27 mouse cellular contexts compared by ENCODE assay signal in the genomic region with DNA sequence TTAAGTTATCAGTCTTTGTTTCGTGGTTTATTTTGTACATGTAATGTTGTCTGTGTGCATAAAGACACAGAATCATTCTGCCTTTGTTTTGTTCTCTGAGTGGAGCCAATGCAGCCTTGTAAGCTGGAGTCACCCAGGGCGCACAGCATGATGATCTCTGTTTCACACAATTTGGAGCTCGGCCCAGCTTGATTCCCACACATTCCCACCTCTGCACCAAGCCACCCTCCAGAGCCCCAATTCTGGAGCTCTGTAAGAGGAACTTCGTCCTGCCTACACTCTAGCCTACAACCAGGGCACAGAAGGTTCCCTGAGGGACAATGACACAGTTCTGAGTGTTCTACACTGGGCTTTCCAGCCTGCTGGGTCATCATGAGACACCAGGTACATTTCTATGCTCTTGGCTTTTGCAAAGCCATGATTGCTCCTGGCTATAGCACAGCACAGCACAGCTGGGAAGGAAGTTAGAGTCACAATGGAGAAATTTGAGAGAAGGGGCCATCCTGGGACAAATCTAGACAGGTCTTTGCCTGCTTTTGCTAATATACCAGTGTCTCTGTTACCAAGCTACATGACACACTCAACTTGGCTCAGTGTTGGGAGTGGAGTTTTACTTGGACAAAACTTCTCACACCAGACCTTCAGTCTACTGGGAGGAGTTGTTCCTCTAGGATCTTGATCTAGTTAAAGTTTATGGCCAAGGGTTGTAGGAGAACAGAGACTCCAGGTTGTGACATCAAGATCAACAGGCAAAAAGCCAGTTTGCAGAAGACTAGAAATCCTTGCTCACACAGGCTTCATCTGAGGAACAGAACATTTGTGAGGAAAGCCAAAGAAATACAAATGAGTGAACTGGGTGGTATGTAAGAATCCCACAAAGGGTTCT.
A peak's percentile ranks its signal among the peaks of the same experiment; 100 is the strongest.
DNase-seq lines count a peak whose midpoint lies in the region; ATAC-seq and TF ChIP-seq lines count a peak whose summit lies in the region.
"Had no signal": no experiment of that assay in that cellular context is flagged by ENCODE, and none has a peak within 500 bp of the region (broad histone marks: within the 10 kb centered on the region; RNA-seq: fewer than 3 reads in every experiment).

No protein-coding gene starts in this region.

- 78% methylated on average over 4 of the region's 4 CpGs for WGBS in liver, postnatal 0 days (ENCODE audit: insufficient replicate concordance)

- peak overlapping the region; percentile 54 for H3K27ac ChIP-seq in gastrocnemius, adult 2 months
- H3K27ac ChIP-seq in layer of hippocampus, adult 2 months, result peak overlapping the region; percentile 54; the same call in 1 of the 2 replicates
- H3K27ac ChIP-seq in liver, postnatal 0 days (ENCODE audit: low read depth), result no peak overlapping the region
- H3K27ac ChIP-seq: embryonic facial prominence, embryonic 12.5 days; forebrain, embryonic 12.5 days; heart, adult 2 months; heart, embryonic 15.5 days; hindbrain, embryonic 15.5 days; kidney, postnatal 0 days; limb, embryonic 12.5 days; midbrain, embryonic 13.5 days; stomach, embryonic 15.5 days had no signal

- no peak overlapping the region for H3K4me2 ChIP-seq in liver, postnatal 0 days (ENCODE audit: low read depth, low read length)
- H3K4me2 ChIP-seq: embryonic facial prominence, embryonic 12.5 days; forebrain, embryonic 12.5 days; heart, embryonic 15.5 days; hindbrain, embryonic 15.5 days; limb, embryonic 12.5 days; liver, embryonic 11.5 days; midbrain, embryonic 13.5 days; stomach, embryonic 15.5 days had no signal

- intact Hi-C loops in gastrocnemius, adult 2 months (cut with DNase I), result no loop called here

- ATAC-seq in liver, postnatal 0 days, result no peak
- ATAC-seq: midbrain, embryonic 13.5 days had no signal

- H3K36me3 ChIP-seq in liver, postnatal 0 days (replicated peaks; ENCODE audit: insufficient read depth, low read length), result no peaks in the 10 kb centered on the region
- H3K36me3 ChIP-seq: embryonic facial prominence, embryonic 12.5 days; forebrain, embryonic 12.5 days; heart, embryonic 15.5 days; hindbrain, embryonic 15.5 days; limb, embryonic 12.5 days; midbrain, embryonic 13.5 days; stomach, embryonic 15.5 days had no signal

- H3K4me3 ChIP-seq in gastrocnemius, adult 2 months, result no peak overlapping the region
- H3K4me3 ChIP-seq in layer of hippocampus, adult 2 months, result no peak overlapping the region
- H3K4me3 ChIP-seq in liver, postnatal 0 days (ENCODE audit: low read depth, low read length), result no peak overlapping the region
- H3K4me3 ChIP-seq: embryonic facial prominence, embryonic 12.5 days; forebrain, embryonic 12.5 days; heart, adult 2 months; heart, embryonic 15.5 days; hindbrain, embryonic 15.5 days; limb, embryonic 12.5 days; midbrain, embryonic 13.5 days; stomach, embryonic 15.5 days had no signal

- H3K4me1 ChIP-seq in liver, postnatal 0 days (ENCODE audit: insufficient read depth), result no peaks in the 10 kb centered on the region; the same call in 1 of the 2 replicates
- H3K4me1 ChIP-seq: hindbrain, embryonic 15.5 days; midbrain, embryonic 13.5 days had no signal

- no peak for TF ChIP-seq CTCF in gastrocnemius, adult 2 months (IDR thresholded peaks at IDR 0.05)
- TF ChIP-seq CTCF in layer of hippocampus, adult 2 months (conservative IDR thresholded peaks at IDR 0.05), result no peak
- no peak for TF ChIP-seq CTCF in liver, postnatal 0 days (IDR thresholded peaks at IDR 0.05; ENCODE audit: low read depth)

- H3K9me3 ChIP-seq in liver, postnatal 0 days (ENCODE audit: low read length), result no peaks in the 10 kb centered on the region
- H3K9me3 ChIP-seq: forebrain, embryonic 12.5 days; heart, embryonic 15.5 days; hindbrain, embryonic 15.5 days; limb, embryonic 12.5 days; midbrain, embryonic 13.5 days; stomach, embryonic 15.5 days had no signal

- DNase-seq in gastrocnemius, adult 2 months, result no peak
- DNase-seq in gastrocnemius, postnatal 4 days (ENCODE audit: low spot score in 2 of 2), result no peak
- DNase-seq in layer of hippocampus, adult 2 months (ENCODE audit: low spot score in 2 of 2), result peak in 1 of 2 experiments; percentile 39
- DNase-seq in layer of hippocampus, postnatal 25 days (ENCODE audit: extremely low spot score in 1 of 2, low spot score in 1 of 2), result no peak
- DNase-seq in adipocyte (ENCODE audit: low spot score), result peak; percentile 83
- DNase-seq in fat pad, adult 2 months (ENCODE audit: extremely low read depth, low read depth, low spot score), result peak; percentile 97
- no peak for DNase-seq in ovary, postnatal 36 days (ENCODE audit: low spot score)
- no peak for DNase-seq in liver, postnatal 0 days
- DNase-seq: cerebellum, adult 18-20 months; cerebellum, postnatal 14 days; heart, adult 2 months; heart, postnatal 4 days; kidney, adult 2 months; lung, adult 18-20 months; lung, postnatal 14 days; right cerebral cortex, postnatal 25 days; thymus, adult 18-20 months; thymus, postnatal 36 days had no signal

- H3K27me3 ChIP-seq in liver, postnatal 0 days (ENCODE audit: insufficient read depth, low read length), result no peaks in the 10 kb centered on the region
- H3K27me3 ChIP-seq: embryonic facial prominence, embryonic 12.5 days; forebrain, embryonic 12.5 days; heart, embryonic 15.5 days; hindbrain, embryonic 15.5 days; limb, embryonic 12.5 days; midbrain, embryonic 13.5 days; stomach, embryonic 15.5 days had no signal

- no peak overlapping the region for H3K9ac ChIP-seq in liver, postnatal 0 days (replicated peaks)
- H3K9ac ChIP-seq: embryonic facial prominence, embryonic 12.5 days; forebrain, embryonic 12.5 days; heart, embryonic 15.5 days; hindbrain, embryonic 15.5 days; limb, embryonic 12.5 days; midbrain, embryonic 13.5 days; stomach, embryonic 15.5 days had no signal

- no peak for TF ChIP-seq EP300 in liver, postnatal 0 days (IDR thresholded peaks at IDR 0.05; ENCODE audit: low read depth)

Comparison
In these comparisons a context has a peak if more than half of its experiments do, and no peak if none do; other contexts are left out.
1. DNase-seq: peak in adipocyte (single experiment) and fat pad, adult 2 months (single experiment); none in gastrocnemius, adult 2 months (single experiment), gastrocnemius, postnatal 4 days (0 of 2), layer of hippocampus, postnatal 25 days (0 of 2), ovary, postnatal 36 days (single experiment) and liver, postnatal 0 days (single experiment).